12 mouse cellular contexts compared by ENCODE assay signal in genomic region chr3:41541313-41541712, GRCm38 (mm10). TPM values are rescaled to one million over a fixed set of nuclear protein-coding genes. Genes with fewer than 3 reads are reported as not detected.
A peak's percentile ranks its signal among the peaks of the same experiment; 100 is the strongest.
DNase-seq lines count a peak whose midpoint lies in the region; ATAC-seq and TF ChIP-seq lines count a peak whose summit lies in the region.
"Had no signal": no experiment of that assay in that cellular context is flagged by ENCODE, and none has a peak within 500 bp of the region (broad histone marks: within the 10 kb centered on the region; RNA-seq: fewer than 3 reads in every experiment).

No protein-coding gene starts in this region.

- no peak; the same call in 1 of the 2 replicates for ATAC-seq in liver, embryonic 11.5 days (replicated peaks; ENCODE audit: low FRiP score)
- ATAC-seq: midbrain, embryonic 16.5 days had no signal

- H3K4me2 ChIP-seq in liver, embryonic 11.5 days, result no peak overlapping the region
- H3K4me2 ChIP-seq: liver, embryonic 13.5 days had no signal

- no peaks in the 10 kb centered on the region for H3K9me3 ChIP-seq in liver, embryonic 11.5 days (ENCODE audit: control insufficient read depth, low read length)
- no peaks in the 10 kb centered on the region for H3K9me3 ChIP-seq in E14TG2a.4 (ENCODE audit: low read length)
- H3K9me3 ChIP-seq: liver, embryonic 13.5 days had no signal

- H3K4me1 ChIP-seq in liver, adult 2 months (ENCODE audit: control insufficient read depth, insufficient read depth, low read length), result no peaks in the 10 kb centered on the region
- no peaks in the 10 kb centered on the region for H3K4me1 ChIP-seq in liver, embryonic 11.5 days (replicated peaks; ENCODE audit: control insufficient read depth, insufficient read depth, low read length)
- H3K4me1 ChIP-seq in E14TG2a.4 (replicated peaks; ENCODE audit: low read depth, low read length), result peaks cover 9% of the 10 kb centered on the region
- H3K4me1 ChIP-seq: liver, embryonic 13.5 days had no signal

- no peaks in the 10 kb centered on the region for H3K27me3 ChIP-seq in liver, adult 2 months (ENCODE audit: control insufficient read depth, insufficient read depth, low read length)
- H3K27me3 ChIP-seq in liver, embryonic 11.5 days (replicated peaks; ENCODE audit: control insufficient read depth, insufficient read depth, low read length), result no peaks in the 10 kb centered on the region
- H3K27me3 ChIP-seq in E14TG2a.4 (ENCODE audit: insufficient read depth, low read length), result peaks cover 29% of the 10 kb centered on the region
- H3K27me3 ChIP-seq: liver, embryonic 13.5 days had no signal

- H3K9ac ChIP-seq in liver, adult 2 months (ENCODE audit: low read depth, low read length), result no peak overlapping the region
- no peak overlapping the region for H3K9ac ChIP-seq in liver, embryonic 11.5 days (ENCODE audit: low read depth, low read length)
- H3K9ac ChIP-seq: liver, embryonic 13.5 days had no signal

- no peak overlapping the region for H3K4me3 ChIP-seq in liver, adult 2 months (ENCODE audit: insufficient read depth, low read depth, low read length)
- no peak overlapping the region for H3K4me3 ChIP-seq in liver, embryonic 11.5 days (ENCODE audit: low read depth, low read length)
- no peak overlapping the region for H3K4me3 ChIP-seq in E14TG2a.4 (replicated peaks; ENCODE audit: low read length)
- H3K4me3 ChIP-seq: liver, embryonic 13.5 days had no signal

- peak; percentile 24 for DNase-seq in liver, adult 2 months (ENCODE audit: extremely low read depth, low read depth, low spot score)
- no peak for DNase-seq in liver, embryonic 11.5 days (ENCODE audit: low spot score)
- peak; percentile 16 for DNase-seq in brain, adult 2 months (ENCODE audit: low read depth, low spot score)
- peak; percentile 22 for DNase-seq in naive thymus-derived CD4-positive, alpha-beta T cell, adult 2 months (ENCODE audit: low read depth)
- DNase-seq in gastrocnemius, adult 8-10 months (ENCODE audit: low spot score in 2 of 2), result no peak
- DNase-seq in urinary bladder, postnatal 36 days (ENCODE audit: low spot score in 2 of 2), result no peak
- DNase-seq: cerebellum, adult 11 months; heart, postnatal 36 days; liver, embryonic 13.5 days; retina, postnatal 1 day had no signal

- peak; percentile 69 for TF ChIP-seq CTCF in liver, adult 2 months (IDR thresholded peaks at IDR 0.05; ENCODE audit: low read depth, low read length)
- peak; percentile 42 for TF ChIP-seq CTCF in E14TG2a.4 (conservative IDR thresholded peaks at IDR 0.05; ENCODE audit: low read length)

- 85% methylated on average over 3 of the region's 3 CpGs for WGBS in liver, adult 2 months
- 69% methylated on average over 3 of the region's 3 CpGs for WGBS in liver, embryonic 11.5 days

- no peaks in the 10 kb centered on the region for H3K79me2 ChIP-seq in liver, adult 2 months (ENCODE audit: control insufficient read depth, insufficient read depth, low read length)

- TF ChIP-seq POLR2A in liver, adult 2 months (IDR thresholded peaks at IDR 0.05; ENCODE audit: extremely low read depth, insufficient read depth, low read length), result no peak

- no peak overlapping the region for H3K27ac ChIP-seq in liver, adult 2 months (replicated peaks; ENCODE audit: insufficient read depth, low read depth, low read length)
- no peak overlapping the region for H3K27ac ChIP-seq in liver, embryonic 11.5 days (ENCODE audit: low read depth, low read length)
- H3K27ac ChIP-seq: liver, embryonic 13.5 days had no signal

- no peaks in the 10 kb centered on the region for H3K36me3 ChIP-seq in liver, adult 2 months (ENCODE audit: control insufficient read depth, insufficient read depth, low read length)
- H3K36me3 ChIP-seq in liver, embryonic 11.5 days (ENCODE audit: control insufficient read depth, insufficient read depth, low read length), result no peaks in the 10 kb centered on the region
- H3K36me3 ChIP-seq in E14TG2a.4 (ENCODE audit: insufficient read depth, low read length), result no peaks in the 10 kb centered on the region
- H3K36me3 ChIP-seq: liver, embryonic 13.5 days had no signal

RNA-seq across cellular contexts. Expression of gene Jade1, which starts 14.2 kb away (rescaled TPM):
- 29.0 and 37.4 TPM in 2 replicates for total RNA-seq in liver, adult 2 months (2014; rRNA removed)
- polyA plus RNA-seq in liver, adult 2 months (2012; rRNA removed), result 15.0 and 20.3 TPM in 2 replicates
- polyA plus RNA-seq in liver, embryonic 11.5 days (2014; fragmentation: Nextera tagmentation; extraction: Ambion mirVana), result 16.7 and 18.6 TPM in 2 replicates
- 10 to 100 TPM; 22.4 to 29.0 (median 27.6) TPM for total RNA-seq in gastrocnemius, adult 8-10 months (2022)

Comparison
In these comparisons a context has a peak if more than half of its experiments do, and no peak if none do; other contexts are left out.
1. DNase-seq: peak in liver, adult 2 months (single experiment), brain, adult 2 months (single experiment) and naive thymus-derived CD4-positive, alpha-beta T cell, adult 2 months (single experiment); none in liver, embryonic 11.5 days (single experiment), gastrocnemius, adult 8-10 months (0 of 2) and urinary bladder, postnatal 36 days (0 of 2).